Mouse (Mus musculus) small intestine, adult 2 months (tissue): ENCODE measurements around the gene Opn3. TPM values are rescaled to one million over a fixed set of nuclear protein-coding genes. Genes with fewer than 3 reads are reported as not detected.

Experiments used
- H3K27ac ChIP-seq: fragments of 200-500 bp; 2 replicates; pipeline ENCODE4 v1.5.1; 2012; ENCODE audit warnings: low read depth, low read length, control low read depth, inconsistent platforms; ENCODE audit not compliant: insufficient read depth
- H3K27me3 ChIP-seq: fragments of 200-500 bp; 2 replicates; pipeline ENCODE4 v1.6.1; 2012; ENCODE audit warnings: mild to moderate bottlenecking, moderate library complexity, low read length, inconsistent platforms; ENCODE audit not compliant: control insufficient read depth, insufficient read depth
- H3K36me3 ChIP-seq: fragments of 200-500 bp; 2 replicates; pipeline ENCODE4 v1.6.1; 2012; ENCODE audit warnings: mild to moderate bottlenecking, low read length, control low read depth, inconsistent platforms; ENCODE audit not compliant: control insufficient read depth, insufficient read depth
- H3K4me1 ChIP-seq: fragments of 200-500 bp; 2 replicates; pipeline ENCODE4 v1.6.1; 2012; ENCODE audit warnings: low read length, inconsistent platforms, mixed read lengths; ENCODE audit not compliant: control insufficient read depth, insufficient read depth, insufficient read length
- H3K4me3 ChIP-seq: fragments of 200-500 bp; 2 replicates; pipeline ENCODE4 v1.5.1; 2012; ENCODE audit warnings: low read depth, mild to moderate bottlenecking, control low read depth, inconsistent platforms, low read length, moderate library complexity
- CTCF ChIP-seq: fragments of 200-500 bp; IDR thresholded peaks from 2 replicates; pipeline ENCODE4 v1.5.1; 2012; ENCODE audit warnings: low read depth, mild to moderate bottlenecking, control low read depth, inconsistent platforms, low read length, moderate library complexity, mixed read lengths; ENCODE audit not compliant: insufficient replicate concordance, insufficient read length; ENCODE audit errors: extremely low read depth
- POLR2A ChIP-seq: fragments of 200-500 bp; IDR thresholded peaks from 2 replicates; pipeline ENCODE4 v1.6.1; 2012; ENCODE audit warnings: low read depth, mild to moderate bottlenecking, control low read depth, inconsistent platforms, low read length, moderate library complexity
- WGBS: fragments of 180-500 bp; shearing (Covaris S2); methylation state at CpG from one replicate; pipeline ENCODE4 v1.1.7; 2018; 5-methylcytosine and 5-hydroxymethylcytosine counted together
- polyA plus RNA-seq: library from polyadenylated mRNA; depleted of rRNA; stranded (reverse); fragments of >200 nt; gene quantifications from 2 replicates; pipeline ENCODE4 v1.2.3, GENCODE M21; 2012

Gene Opn3
- polyA plus RNA-seq, 1 experiment = 0.93 TPM

DNA sequence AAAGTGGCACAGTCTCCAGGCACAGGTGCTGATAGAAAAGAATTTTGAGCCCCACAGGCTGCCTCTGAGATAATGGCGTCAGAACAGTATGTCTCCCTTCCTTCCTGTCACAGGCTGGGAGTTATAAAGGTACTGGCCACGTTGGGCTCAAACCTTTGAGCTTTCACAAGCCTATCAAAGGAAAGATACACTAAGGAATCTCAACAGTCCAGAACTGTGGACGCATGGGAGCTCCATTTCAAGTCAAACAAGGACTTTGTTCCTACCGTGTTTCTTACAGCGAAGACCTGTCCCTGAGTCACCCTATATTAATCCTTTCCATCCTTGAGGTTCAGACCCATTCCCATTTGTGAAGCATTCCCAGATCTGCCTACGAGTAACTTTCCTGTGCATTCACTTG lies 15.1 kb downstream of the Opn3 start:
- TF ChIP-seq CTCF = no peak
- no peak for TF ChIP-seq POLR2A
- Histone ChIP-seq H3K27ac (no peak overlapping the region), H3K4me1 (no peaks in the 10 kb centered on the region), H3K4me3 (no peak overlapping the region), H3K36me3 (no peaks in the 10 kb centered on the region), H3K27me3 (no peaks in the 10 kb centered on the region)
- 41% methylated on average over 6 of the region's 6 CpGs for WGBS

DNA sequence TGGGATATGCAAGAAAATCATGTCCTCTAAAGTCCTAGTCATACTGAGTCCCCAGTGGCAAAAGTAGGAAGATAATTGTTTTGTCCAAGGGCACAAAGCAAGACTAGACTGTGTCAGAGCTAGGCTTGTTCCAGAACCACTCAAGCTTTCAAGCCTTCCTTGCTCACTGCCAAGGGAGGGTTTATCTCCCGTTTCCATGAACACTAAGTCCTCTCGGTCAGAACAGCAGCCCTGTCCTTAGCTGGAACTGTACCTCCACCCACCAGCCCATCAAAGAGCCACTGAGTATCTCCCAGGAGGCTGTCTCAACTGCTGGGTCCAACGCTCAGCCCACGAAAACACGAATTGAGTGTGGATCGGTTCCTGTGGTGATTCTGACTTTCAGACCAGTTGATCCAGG lies 17.5 kb downstream of the Opn3 start:
- no peak overlapping the region for H3K4me3 ChIP-seq
- TF ChIP-seq POLR2A (no peak), CTCF (no peak)

DNA sequence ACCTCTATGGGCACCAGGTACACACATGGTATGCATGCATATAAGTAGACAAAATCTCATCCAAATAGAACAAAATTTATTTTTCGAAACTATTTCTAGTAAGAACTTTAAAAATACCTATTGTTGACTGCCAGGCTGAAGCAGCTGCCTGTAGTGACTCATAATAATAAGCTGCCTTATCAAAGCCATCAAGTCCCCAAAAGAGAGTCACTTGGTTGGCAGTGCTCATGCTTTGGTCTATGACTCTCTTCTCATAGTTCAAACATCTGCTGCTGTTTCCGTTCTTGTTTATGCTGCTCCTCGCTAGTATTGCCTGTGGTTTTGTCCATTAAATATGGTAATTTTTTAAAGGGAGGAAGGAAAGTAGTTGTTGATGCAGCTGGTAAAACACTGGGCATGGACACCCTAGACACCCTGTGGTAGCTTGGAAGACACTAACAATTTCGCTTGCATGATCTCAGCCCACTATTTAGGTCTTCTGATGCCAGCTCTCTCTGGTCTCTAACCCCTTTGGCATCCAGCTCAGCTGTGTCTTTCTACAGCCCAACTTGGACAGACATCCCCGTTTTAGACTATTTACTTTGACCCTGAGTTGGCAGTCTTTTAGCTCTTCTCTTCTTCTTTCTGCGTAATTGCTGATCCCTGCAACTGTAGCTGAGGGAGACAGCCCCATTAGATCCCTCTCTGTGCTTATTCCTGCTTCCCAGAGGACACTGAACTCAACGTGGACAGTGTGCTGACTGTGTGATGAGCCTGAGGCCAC lies 18.8 kb downstream of the Opn3 start:
- no peak overlapping the region for H3K4me3 ChIP-seq
- 71% methylated on average over 7 of the region's 7 CpGs for WGBS
- H3K4me1 ChIP-seq = no peaks in the 10 kb centered on the region
- H3K27ac ChIP-seq = no peak overlapping the region
- no peaks in the 10 kb centered on the region for H3K36me3 ChIP-seq
- no peak for TF ChIP-seq POLR2A
- no peak for TF ChIP-seq CTCF
- no peaks in the 10 kb centered on the region for H3K27me3 ChIP-seq

More for the DNA sequence above, 17.5 kb downstream of the Opn3 start:
- Histone ChIP-seq H3K4me1 (no peaks in the 10 kb centered on the region), H3K36me3 (no peaks in the 10 kb centered on the region), H3K27me3 (no peaks in the 10 kb centered on the region), H3K27ac (no peak overlapping the region)
- 83% methylated on average over 6 of the region's 6 CpGs for WGBS

DNA sequence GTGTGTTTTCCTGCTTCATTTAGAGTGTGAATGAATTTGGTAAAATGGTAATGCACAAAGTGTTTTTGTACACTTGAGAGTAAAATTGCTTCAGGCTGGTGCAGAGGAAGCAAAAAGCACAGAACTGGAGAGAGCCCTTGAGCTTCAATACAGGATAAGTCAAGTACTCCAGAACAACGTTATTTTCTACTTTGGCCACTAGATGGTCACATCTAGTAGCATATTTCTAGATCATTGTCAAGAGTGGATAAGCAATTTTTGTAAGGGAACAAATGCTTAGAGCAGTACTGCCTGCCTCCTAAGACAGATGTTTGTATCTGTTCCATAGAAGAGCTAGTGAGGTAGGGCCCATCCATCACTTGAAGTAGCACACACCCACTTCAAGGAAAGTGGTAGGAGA lies 20.9 kb downstream of the Opn3 start:
- H3K4me3 ChIP-seq = no peak overlapping the region
- H3K27me3 ChIP-seq = no peaks in the 10 kb centered on the region
- H3K27ac ChIP-seq = no peak overlapping the region
- H3K36me3 ChIP-seq = no peaks in the 10 kb centered on the region
- TF ChIP-seq POLR2A (no peak), CTCF (no peak)
- 2% methylated on average over 1 of the region's 1 CpGs for WGBS
- H3K4me1 ChIP-seq = no peaks in the 10 kb centered on the region

DNA sequence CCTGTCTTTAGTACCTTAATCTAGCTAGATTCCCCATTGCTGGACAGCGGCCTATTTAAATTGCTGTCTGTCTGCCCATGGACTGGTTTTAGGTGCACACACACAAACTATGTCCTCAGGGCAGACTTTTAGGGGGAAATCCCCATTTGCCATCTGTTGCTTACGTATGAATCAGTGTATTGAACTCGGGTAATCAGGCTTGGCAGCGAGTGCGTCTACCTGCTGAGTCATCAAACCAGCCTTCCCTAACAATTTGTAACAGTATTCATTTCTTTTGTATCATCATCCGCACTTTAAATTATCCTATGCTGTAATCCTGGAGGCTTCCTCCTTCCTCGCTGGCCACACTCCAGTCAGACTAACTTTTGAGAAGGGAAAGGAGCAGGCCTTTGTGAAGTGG lies 22.5 kb downstream of the Opn3 start:
- no peaks in the 10 kb centered on the region for H3K4me1 ChIP-seq

DNA sequence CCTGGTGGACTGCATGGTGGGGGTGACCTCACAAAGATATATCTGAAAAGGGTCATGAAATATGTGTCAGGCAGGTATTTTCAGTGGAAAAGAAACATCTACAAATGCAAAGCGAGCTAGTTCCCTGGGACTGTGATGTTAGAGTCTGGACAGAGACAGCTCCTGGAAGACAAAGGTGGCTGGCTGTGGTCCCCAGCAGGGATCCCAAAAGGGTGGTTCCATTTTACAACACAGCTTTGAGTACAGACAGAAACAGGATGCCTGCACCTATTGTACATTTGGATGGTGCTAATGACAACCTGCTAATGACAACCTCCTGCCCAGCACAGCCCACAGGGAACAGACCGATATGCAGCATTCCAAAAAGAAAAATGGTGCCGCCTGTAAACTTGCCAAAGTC lies 23.1 kb downstream of the Opn3 start:
- H3K4me1 ChIP-seq = no peaks in the 10 kb centered on the region
- WGBS = 87% methylated on average over 3 of the region's 3 CpGs
- no peaks in the 10 kb centered on the region for H3K27me3 ChIP-seq
- no peak for TF ChIP-seq POLR2A
- TF ChIP-seq CTCF = no peak
- H3K27ac ChIP-seq = no peak overlapping the region
- no peaks in the 10 kb centered on the region for H3K36me3 ChIP-seq
- no peak overlapping the region for H3K4me3 ChIP-seq

More for the DNA sequence above, 22.5 kb downstream of the Opn3 start:
- H3K27me3 ChIP-seq = no peaks in the 10 kb centered on the region
- no peaks in the 10 kb centered on the region for H3K36me3 ChIP-seq
- no peak overlapping the region for H3K27ac ChIP-seq
- 56% methylated on average over 7 of the region's 7 CpGs for WGBS
- TF ChIP-seq CTCF (no peak), POLR2A (no peak)
- no peak overlapping the region for H3K4me3 ChIP-seq

DNA sequence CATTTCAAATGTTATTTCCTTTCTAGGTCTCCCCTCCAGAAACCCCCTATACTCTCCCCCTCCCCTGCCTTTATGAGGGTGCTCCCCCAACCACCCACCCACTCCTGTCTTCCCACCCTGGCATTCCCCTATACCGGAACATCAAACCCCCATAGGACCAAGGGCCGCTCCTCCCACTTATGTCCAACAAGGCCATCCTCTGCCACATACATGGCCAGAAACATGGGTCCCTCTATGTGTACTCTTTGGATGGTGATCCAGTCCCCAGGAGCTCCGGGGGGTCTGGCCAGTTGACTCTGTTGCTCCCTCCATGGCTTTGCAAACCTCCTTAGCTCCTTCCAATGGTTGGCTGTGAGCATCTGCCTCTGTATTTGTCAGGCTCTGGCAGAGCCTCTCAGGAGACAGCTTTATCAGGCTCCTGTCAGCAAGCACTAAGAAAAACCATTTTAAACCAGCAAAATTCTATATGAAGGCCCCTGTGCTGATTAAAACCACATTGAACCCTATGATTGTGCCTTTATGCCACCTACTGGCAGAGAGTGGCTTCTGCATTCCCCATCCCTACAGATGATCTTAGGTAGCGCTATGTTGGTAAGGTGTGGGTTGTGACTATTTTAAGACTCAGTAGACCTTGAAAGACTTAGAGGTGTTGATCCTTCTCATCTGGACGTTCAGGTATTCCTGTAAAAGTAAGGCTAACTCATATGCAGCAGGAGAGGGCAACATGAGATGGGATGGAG lies 23.7 kb downstream of the Opn3 start:
- no peaks in the 10 kb centered on the region for H3K36me3 ChIP-seq
- WGBS = 63% methylated on average over 5 of the region's 5 CpGs
- TF ChIP-seq CTCF = peak; percentile 22; the same call in 1 of the 2 replicates
- no peak for TF ChIP-seq POLR2A
- no peak overlapping the region for H3K4me3 ChIP-seq
- no peak overlapping the region for H3K27ac ChIP-seq
- H3K4me1 ChIP-seq = no peaks in the 10 kb centered on the region
- no peaks in the 10 kb centered on the region for H3K27me3 ChIP-seq
